Mouse (Mus musculus): ENCODE results near the gene Ggta1.

Gene Ggta1

GRCm38 (mm10) chr2:35477999-35478811, 15.2 kb upstream of the Ggta1 start:
- no peak for TF ChIP-seq GATA4 (IDR thresholded peaks at IDR 0.05; ENCODE audit: insufficient replicate concordance, low read length)

GRCm38 (mm10) chr2:35477321-35477720, 14.3 kb upstream of the Ggta1 start:
- TF ChIP-seq GATA4 (IDR thresholded peaks at IDR 0.05; ENCODE audit: insufficient replicate concordance, low read length), result no peak

GRCm38 (mm10) chr2:35474916-35475315, 11.9 kb upstream of the Ggta1 start:
- TF ChIP-seq GATA4 (IDR thresholded peaks at IDR 0.05; ENCODE audit: insufficient replicate concordance, low read length), result no peak

- TF ChIP-seq GATA4 (IDR thresholded peaks at IDR 0.05; ENCODE audit: insufficient replicate concordance, low read length), result no peak
These were observed 6.2 kb upstream of the Ggta1 start for GRCm38 (mm10) chr2:35469266-35469665.

GRCm38 (mm10) chr2:35468276-35468675, 5.2 kb upstream of the Ggta1 start:
- no peak for TF ChIP-seq GATA4 (IDR thresholded peaks at IDR 0.05; ENCODE audit: insufficient replicate concordance, low read length)

GRCm38 (mm10) chr2:35467855-35468254, 4.8 kb upstream of the Ggta1 start:
- no peak for TF ChIP-seq GATA4 (IDR thresholded peaks at IDR 0.05; ENCODE audit: insufficient replicate concordance, low read length)

- TF ChIP-seq GATA4 (IDR thresholded peaks at IDR 0.05; ENCODE audit: insufficient replicate concordance, low read length), result no peak
These were observed 2.6 kb upstream of the Ggta1 start for GRCm38 (mm10) chr2:35465677-35466076.

- no peak for TF ChIP-seq GATA4 (IDR thresholded peaks at IDR 0.05; ENCODE audit: insufficient replicate concordance, low read length)
These were observed 1.5 kb upstream of the Ggta1 start for GRCm38 (mm10) chr2:35464548-35464947.

- TF ChIP-seq GATA4 (IDR thresholded peaks at IDR 0.05; ENCODE audit: insufficient replicate concordance, low read length), result no peak
These were observed 1.1 kb upstream of the Ggta1 start for GRCm38 (mm10) chr2:35464089-35464534.

GRCm38 (mm10) chr2:35463372-35464088, 499 bp upstream of the Ggta1 start:
- TF ChIP-seq GATA4 (IDR thresholded peaks at IDR 0.05; ENCODE audit: insufficient replicate concordance, low read length), result no peak

- TF ChIP-seq GATA4 (IDR thresholded peaks at IDR 0.05; ENCODE audit: insufficient replicate concordance, low read length), result no peak
These were observed 852 bp downstream of the Ggta1 start for GRCm38 (mm10) chr2:35461971-35462787.

GRCm38 (mm10) chr2:35461131-35461947, 1.7 kb downstream of the Ggta1 start:
- no peak for TF ChIP-seq GATA4 (IDR thresholded peaks at IDR 0.05; ENCODE audit: insufficient replicate concordance, low read length)

GRCm38 (mm10) chr2:35460378-35460880, 2.6 kb downstream of the Ggta1 start:
- TF ChIP-seq GATA4 (IDR thresholded peaks at IDR 0.05; ENCODE audit: insufficient replicate concordance, low read length), result no peak

- TF ChIP-seq GATA4 (IDR thresholded peaks at IDR 0.05; ENCODE audit: insufficient replicate concordance, low read length), result no peak
These were observed 3.7 kb downstream of the Ggta1 start for GRCm38 (mm10) chr2:35459316-35459715.
